Mouse (Mus musculus) regulatory T cell (primary cell): Measurements from ENCODE around the gene Syne2.
"Not testable (repeated sequence)": the region's sequence is repeated elsewhere in the genome, so short reads cannot be mapped to it uniquely, and the experiment has no call there.

Experiments used
- in situ Hi-C: fragments of 300-600 bp; cut with MboI, MseI; formaldehyde crosslinking; loops from one replicate; pipeline ENCODE4 v1.15.1; 2025; ENCODE audit warnings: high pct_unique_total_duplicates

Gene Syne2

DNA sequence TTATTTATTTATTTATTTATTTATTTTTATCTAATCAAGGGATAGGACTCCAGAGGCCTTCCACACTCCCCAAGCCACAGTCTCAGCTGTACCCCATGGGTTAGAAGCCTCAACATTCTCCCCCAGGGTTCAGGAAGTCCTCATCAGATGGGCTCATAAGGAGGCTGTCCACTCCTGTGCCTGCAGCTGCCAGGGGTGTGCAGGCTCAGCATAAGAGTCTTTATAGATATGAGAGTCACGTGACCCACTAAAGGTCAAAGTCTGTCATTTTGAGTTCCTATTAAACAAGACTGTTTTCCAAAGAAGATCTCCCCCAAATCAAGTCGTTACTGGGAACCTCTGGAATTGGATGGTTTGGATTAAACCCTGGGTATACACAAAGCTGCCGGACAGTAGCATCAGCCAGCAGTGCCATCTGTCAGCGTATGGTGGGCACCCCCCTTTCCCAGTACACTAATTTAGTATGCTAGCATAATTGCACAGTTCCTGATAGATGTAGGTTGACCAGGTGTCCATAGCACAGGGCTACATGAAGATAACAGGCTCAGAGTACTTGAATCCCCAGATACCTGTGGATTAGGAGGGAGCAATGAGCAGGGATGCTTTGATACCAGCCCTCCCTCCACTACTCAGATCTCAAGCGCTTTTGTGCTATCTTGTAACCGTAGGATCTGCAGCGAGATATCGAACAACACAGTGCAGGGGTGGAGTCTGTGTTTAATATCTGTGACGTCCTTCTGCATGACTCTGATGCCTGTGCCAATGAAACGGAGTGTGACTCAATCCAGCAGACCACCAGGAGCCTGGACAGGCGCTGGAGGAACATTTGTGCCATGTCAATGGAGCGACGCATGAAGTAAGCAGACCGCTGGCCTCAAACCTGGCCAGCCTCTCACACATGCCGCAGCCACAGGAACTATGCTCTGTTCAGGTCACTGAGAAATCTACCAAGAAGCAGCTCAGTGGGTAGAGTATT is 276.0 kb downstream of the Syne2 start:
- in situ Hi-C loops = no loop called here

DNA sequence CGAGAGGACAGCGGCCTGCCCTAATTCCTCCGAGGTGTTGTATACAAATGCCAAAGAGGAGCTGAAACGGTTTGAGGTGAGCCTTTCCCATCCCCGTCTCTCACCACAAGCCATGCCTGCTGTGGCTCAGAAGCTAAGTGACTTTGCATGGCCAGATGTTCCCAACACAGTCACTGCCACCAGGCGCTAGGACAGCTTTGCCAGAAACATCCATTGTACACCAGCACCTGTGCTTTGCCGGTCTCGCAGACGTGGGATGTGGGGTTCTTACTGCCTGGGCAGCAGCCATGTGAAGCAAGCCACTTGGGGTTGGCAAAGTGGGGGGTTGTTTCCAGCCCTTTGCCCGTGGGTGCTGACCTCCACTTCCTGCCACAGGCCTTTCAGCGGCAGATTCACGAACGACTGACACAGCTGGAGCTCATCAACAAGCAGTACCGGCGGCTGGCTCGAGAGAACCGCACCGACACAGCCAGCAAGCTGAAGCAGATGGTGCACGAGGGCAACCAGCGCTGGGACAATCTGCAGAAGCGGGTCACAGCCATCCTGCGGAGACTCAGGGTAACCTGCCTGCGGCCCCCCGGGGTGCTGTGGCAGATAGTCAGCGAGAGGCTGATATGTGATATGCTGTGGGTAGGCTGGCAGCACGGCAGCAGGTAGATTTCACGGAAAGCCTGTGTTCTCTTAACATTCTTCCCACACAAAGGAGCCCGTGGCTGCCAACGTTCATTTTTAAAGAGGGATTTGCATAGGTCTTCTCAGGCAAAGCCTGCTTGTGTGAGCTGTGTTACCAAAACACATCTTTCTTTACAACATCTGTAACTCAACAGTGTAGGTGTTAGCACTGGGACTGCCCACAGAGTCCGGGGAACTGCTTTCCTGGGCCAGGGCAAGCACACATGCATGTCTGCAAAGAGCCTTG is 277.4 kb downstream of the Syne2 start:
- in situ Hi-C loops = no loop called here

DNA sequence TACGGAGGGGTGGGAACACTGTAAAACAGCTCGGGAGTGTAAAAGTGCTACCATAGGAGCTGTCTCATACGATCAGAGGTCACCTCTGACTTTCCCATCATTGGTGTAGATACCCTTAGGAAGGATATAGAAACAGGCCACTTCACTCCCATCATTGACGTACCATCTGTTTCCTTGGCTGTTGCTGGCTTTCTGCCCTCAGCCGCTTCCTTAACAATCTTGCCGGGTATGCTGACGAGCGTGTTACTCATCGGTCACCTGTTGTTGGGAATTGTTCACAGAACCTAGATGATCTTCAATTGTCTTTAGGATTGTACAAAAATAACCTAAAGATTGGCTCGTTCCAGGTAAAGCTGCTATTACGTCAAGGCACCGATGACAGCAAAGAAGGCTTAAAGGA is 284.7 kb downstream of the Syne2 start:
- in situ Hi-C loops = no loop called here

DNA sequence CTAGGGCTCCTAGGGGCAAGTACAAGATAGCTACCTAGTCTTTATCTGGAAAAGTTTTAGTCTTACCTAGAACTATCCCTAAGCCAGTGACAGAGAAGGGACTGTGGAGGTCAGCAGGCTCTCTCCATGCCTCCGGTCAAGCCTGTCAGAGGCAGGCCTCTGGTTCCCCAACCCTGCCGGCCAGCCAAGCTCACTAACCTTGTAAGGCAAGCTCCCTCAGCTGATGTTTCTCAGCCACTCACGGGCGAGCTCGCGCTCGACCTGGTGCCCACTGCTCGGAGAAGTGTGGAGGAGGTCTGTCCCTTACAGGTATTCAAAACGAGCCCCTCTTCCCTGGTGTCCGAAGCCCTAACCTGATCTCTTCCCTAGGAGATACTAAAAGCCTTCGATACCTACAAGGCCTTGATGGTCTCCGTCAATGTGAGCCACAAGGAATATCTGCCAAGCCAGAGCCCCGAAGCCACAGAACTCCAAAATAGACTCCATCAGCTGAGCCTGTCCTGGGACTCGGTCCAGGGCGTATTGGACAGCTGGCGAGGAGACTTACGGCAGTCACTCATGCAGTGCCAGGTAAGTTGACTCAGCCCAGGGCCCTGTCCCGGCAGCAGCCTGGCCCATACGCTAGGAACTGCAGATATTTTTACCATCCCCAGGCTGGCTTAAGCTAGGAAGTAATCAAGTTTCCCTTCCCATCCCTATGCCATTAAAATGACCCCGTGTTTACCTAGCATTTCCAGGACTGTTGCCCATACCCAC is 286.8 kb downstream of the Syne2 start:
- in situ Hi-C loops = no loop called here

DNA sequence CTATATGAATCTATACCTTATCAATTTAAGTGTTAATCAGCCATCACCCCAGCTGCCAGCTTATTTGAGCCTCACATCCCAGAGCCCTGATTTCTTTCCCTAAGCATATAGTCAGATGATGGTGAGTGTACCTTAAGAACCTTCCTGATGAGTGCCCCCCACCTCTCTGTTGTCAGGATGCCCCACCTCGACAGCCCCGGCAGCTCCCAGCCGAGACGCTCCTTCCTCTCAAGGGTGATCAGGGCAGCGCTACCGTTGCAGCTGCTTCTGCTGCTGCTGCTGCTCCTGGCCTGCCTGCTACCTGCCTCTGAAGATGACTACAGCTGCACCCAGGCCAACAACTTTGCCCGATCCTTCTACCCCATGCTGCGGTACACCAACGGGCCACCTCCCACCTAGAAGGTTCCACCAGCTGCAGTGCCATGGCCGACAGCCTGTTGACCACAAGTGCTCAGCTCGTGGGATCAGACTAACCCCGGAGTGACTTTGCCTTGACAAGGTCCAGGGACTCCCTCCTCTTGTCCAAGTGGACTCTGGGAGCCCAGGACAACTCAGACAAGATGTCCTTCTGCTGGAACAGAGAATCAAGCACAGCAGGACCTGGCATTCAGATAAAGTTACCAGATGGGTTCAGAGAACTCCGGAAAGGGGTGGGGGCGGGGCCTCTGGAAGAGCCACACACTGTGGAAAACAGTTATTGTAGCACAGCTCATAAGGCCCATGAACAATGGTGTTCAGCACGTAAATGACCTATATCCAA is 291.9 kb downstream of the Syne2 start:
- in situ Hi-C loops = no loop called here

DNA sequence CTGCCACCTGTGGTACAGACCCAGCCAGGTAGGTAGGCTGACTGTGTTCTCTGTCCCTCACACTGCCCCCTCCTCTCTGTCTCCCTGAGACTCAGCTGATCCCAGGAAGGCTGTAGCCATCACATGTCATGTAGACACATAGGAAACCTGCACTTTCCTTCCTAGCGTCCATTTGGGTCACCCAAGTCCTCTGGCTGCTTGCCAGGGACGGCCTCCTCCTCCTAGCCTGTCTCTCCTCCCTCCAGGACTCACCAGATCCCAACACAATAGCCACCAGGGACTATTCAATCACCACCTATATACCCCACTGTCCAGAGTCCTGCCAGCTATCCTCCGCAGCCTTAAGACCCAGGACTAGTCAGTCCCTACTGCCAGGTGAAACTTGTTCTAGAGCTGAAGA is 293.1 kb downstream of the Syne2 start:
- in situ Hi-C loops = no loop called here

DNA sequence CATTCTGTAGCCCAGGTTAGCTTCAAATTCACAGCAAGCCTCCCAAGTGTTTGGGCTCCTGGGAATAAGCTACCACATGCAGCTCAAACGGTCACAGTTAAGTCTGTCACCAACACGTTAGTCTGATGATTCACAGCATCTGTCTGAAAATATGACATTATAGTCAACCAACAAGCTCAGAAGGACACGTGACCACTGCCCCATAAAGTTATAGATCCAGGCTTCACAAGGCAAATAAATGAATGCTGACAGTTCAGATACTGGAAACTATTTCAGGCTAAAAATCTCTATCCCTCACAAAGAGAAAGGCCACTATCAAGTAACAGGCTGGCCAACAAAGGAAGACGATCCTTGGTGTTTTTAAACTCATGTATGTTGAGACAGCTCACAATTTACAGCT is 298.6 kb downstream of the Syne2 start:
- in situ Hi-C loops = no loop called here

DNA sequence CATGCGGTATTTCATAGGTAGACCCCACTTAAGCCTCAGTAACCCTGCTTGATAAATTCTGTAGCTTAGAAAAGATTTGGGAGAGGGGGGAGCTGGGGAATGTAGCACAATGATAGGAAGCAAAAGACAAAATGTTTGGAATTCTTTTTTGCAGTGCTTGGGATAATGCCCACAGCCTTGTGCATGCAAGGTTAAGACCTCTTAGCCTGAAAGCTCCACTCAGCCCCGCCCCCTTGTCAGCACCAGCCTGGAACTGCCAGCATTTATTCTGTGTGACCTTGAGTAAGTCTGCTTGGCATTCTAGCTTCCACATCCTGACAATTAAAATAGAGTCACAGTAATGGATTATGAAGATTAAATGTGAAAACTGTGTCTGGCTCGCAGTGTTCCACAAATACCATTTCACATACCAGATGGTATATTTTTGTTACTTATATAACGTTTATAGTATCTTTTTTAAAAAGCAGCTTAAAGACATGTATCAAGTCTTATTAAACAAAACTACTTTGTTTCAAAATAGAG is 299.8 kb downstream of the Syne2 start:
- in situ Hi-C loops = no loop called here

DNA sequence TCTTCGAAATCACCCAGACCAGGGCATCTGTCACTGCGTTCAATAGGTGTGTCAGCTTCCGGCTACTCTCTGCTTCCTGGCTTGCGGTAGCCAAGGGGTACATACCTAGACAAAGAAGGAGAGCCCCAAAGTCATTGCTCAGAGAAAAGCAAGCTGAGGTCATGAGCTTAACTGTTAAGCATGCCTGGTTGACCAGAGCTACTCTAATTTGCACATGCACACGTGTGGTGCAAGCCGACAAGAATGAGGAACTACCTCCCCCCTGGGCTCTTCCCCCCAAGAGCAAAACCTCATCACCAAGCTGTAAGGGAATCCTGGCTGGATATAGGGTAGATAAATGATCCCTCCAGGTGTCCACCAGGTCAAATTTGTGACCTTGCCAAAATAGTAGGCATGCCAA is 305.3 kb downstream of the Syne2 start:
- in situ Hi-C loops = no loop called here

DNA sequence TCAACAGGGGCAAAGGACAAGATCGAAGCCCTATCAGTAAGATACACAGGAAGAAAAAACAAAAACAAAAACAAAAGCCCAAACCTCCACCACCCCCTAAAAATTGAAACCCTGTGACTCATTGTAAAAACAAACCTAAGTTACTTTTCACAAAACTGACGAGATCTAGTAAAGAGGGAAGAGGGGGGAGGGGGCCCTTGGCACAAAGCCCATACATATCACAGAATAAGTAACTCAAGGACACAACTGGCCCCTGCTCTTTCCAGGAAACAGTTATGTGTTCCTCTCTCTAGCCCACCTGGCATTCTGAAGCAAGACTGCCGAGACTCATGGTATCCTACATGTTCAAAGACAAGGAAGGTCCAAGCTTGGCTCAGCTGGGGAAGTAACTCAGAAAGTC is 310.4 kb downstream of the Syne2 start:
- in situ Hi-C loops = loop anchor here (5.0 kb wide), 1 partner anchor 111 kb away; no protein-coding TSS in a partner anchor

DNA sequence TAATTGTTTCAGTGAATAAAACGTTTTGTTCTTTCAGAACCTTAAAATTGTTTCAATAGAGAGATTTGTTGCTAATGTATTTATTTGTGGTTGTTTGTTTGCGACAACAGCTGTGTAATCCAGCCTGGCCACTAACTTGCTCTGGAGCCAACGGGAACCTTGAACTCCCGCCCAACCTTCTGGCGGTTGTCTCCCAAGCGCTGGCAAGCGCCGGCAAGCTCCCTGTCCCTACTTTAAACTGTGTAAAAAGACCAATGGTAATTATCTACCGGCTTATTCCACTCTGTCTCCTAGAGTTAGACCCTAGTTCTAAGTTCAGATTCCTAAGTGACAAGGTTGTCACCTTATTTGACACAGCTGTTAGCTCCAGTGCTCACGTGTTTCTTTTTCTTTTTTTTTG is 310.9 kb downstream of the Syne2 start:
- in situ Hi-C loops = loop anchor here (5.0 kb wide), 1 partner anchor 112 kb away; no protein-coding TSS in a partner anchor

DNA sequence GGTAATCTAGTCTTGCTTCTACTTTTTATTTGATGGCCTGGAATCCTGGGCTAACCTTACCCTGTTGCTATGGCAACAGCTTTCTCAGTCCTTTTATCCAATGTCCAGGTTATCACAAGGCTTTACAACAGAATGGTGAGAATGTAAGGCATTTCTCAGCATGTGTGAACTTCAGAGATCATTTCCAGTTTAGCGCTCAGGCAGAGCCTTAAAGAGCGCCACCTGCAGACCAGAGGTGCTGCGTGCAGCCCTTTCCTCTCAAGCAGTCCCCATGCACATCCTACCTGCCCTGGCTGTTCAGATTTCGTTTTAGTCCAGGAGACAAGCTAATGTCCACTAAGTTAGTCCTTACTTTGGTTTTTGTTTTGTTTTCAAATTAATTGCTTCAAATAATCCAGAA is 312.3 kb downstream of the Syne2 start:
- in situ Hi-C loops = no loop called here

DNA sequence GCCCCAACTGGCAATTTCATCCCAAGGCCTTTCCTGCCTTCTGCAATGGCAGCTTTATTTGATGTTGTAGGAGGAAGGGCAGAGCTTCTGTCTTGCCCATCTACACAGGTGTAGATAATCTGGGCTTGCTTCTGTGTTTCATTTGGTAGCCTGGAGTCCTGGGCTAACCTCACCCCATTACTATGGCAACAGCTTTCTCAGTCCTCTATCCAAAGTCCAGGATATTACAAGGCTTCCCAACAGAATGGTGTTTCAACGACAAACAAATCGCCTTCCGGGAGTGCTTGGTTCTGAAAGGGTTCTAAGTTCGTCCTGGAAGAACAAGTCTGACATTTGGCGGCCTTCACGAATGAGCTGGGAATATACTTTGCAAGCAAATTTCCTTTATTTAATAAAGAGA is 313.0 kb downstream of the Syne2 start:
- in situ Hi-C loops = no loop called here

DNA sequence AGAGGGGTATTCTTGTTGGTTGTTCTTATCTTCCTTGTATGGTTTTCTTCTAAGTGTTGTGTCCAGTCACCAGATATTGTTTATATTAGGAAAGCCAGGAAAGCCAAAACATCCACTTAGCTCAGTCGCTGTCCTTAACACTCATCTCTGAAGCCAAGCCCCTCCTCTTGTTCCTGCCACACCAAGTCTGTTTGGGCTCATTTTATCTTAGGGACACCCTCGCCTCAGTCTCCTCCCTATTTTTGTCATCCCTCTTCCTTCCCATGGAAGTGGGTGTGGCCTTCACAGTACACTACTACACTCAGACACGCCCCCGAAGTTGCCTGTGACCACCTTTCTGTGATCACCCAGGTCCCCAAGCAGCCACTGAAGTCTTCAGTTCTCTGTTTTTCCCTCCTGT is 314.7 kb downstream of the Syne2 start:
- in situ Hi-C loops = no loop called here

DNA sequence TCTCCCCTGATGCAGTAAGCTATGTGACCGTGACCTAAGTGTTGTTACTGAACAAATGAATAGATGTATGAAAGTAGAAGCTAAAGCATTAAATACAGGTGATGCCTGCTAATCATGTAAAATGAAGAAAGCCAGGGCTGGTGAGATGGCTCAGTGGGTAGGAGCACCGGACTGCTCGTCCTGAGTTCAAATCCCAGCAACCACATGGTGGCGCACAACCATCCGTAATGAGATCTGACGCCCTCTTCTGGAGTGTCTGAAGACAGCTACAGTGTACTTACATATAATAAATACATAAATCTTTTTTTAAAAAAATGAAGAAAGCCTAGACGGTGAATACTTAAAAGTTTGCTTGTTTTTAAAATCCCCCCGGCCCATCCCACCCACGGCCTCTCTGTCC is 315.1 kb downstream of the Syne2 start:
- in situ Hi-C loops = not testable (repeated sequence)

DNA sequence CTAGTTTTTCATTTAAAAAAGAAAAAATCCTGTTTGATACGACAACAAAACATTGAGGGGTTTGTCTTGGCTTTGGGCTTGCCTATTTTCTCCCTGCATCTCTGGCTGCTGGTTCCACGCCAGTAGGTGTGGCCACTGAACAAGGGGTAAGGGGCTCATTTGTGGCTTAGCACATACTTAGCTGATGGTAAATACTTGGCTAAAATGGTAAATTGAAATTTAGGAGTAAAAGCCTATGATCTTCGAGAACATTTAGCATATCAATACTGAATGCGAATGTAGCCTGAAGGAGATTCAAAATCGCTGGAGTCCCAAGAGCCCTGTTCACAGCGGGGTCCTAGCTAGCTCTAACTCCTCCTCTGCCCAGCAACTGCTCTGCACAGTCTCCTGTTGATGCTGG is 318.8 kb downstream of the Syne2 start:
- in situ Hi-C loops = no loop called here

DNA sequence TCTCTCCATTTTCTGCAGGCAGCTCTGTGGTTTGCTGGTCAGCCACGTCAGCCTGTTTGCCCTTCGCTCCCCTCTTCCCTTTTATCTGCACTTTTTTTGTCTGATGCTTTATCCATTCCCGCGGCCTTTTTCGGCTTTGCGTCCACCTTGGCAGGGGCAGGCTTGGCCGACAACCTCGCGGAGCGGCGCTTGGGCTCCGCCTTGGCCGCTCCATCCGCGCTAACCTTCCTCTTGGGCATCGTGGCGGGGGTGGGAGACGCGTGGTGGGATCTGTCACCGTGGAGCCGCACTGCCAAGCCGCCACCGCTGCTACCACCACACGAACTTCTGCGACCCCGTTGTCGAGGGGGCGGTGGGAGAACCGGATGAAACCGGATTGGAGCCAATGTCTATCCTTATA is 334.5 kb downstream of the Syne2 start:
- in situ Hi-C loops = not testable (repeated sequence)
